ENCODE assay signal across 13 mouse cellular contexts in genomic region chr4:156065156-156065894, GRCm38 (mm10). TPM values are rescaled to one million over a fixed set of nuclear protein-coding genes. Genes with fewer than 3 reads are reported as not detected.
"Had no signal": no experiment of that assay in that cellular context is flagged by ENCODE, and none has a peak within 500 bp of the region (broad histone marks: within the 10 kb centered on the region; RNA-seq: fewer than 3 reads in every experiment).

No protein-coding gene starts in this region.

- H3K4me2 ChIP-seq: limb, embryonic 13.5 days; midbrain, embryonic 15.5 days; neural tube, embryonic 12.5 days; stomach, embryonic 15.5 days had no signal

- H3K4me3 ChIP-seq: limb, embryonic 13.5 days; midbrain, embryonic 10.5 days; midbrain, embryonic 15.5 days; neural tube, embryonic 12.5 days; stomach, embryonic 15.5 days had no signal

- H3K9me3 ChIP-seq: limb, embryonic 13.5 days; midbrain, embryonic 10.5 days; midbrain, embryonic 15.5 days; neural tube, embryonic 12.5 days; stomach, embryonic 15.5 days had no signal

- DNase-seq: lung, adult 18-20 months; lung, postnatal 4 days; thymus, adult 18-20 months; thymus, postnatal 14 days had no signal

- H3K36me3 ChIP-seq: limb, embryonic 13.5 days; midbrain, embryonic 10.5 days; midbrain, embryonic 15.5 days; neural tube, embryonic 12.5 days; stomach, embryonic 15.5 days had no signal

- H3K27me3 ChIP-seq: limb, embryonic 13.5 days; midbrain, embryonic 15.5 days; neural tube, embryonic 12.5 days; stomach, embryonic 15.5 days had no signal

- H3K27ac ChIP-seq: hindbrain, postnatal 0 days; limb, embryonic 13.5 days; liver, embryonic 14.5 days; midbrain, embryonic 10.5 days; midbrain, embryonic 15.5 days; neural tube, embryonic 12.5 days had no signal

- ATAC-seq: hindbrain, postnatal 0 days; lung, postnatal 0 days; midbrain, embryonic 15.5 days had no signal

- H3K9ac ChIP-seq: limb, embryonic 13.5 days; liver, embryonic 14.5 days; midbrain, embryonic 15.5 days; neural tube, embryonic 12.5 days; stomach, embryonic 15.5 days had no signal

RNA-seq across cellular contexts. Expression of gene Ttll10, which starts 6.1 kb away (rescaled TPM):
- polyA plus RNA-seq: midbrain, embryonic 15.5 days; spleen, adult 2 months had no signal
